Mouse (Mus musculus): ENCODE measurements around the gene Ndrg3. TPM values are rescaled to one million over a fixed set of nuclear protein-coding genes. Genes with fewer than 3 reads are reported as not detected.
"Not testable (repeated sequence)": the region's sequence is repeated elsewhere in the genome, so short reads cannot be mapped to it uniquely, and the experiment has no call there.

The Ndrg3 gene
- total RNA-seq, 2 experiments from 2014 or later = 457 to 473 TPM

- DNase-seq (ENCODE audit: extremely low spot score in 1 of 2, low spot score in 2 of 2) = no peak
- Histone ChIP-seq H3K4me3 (no peak overlapping the region), H3K27ac (peak overlapping the region; percentile 29; the same call in 1 of the 2 replicates)
- intact Hi-C loops (cut with DNase I) = no loop called here
- TF ChIP-seq CTCF (IDR thresholded peaks at IDR 0.05) = no peak
Observed at GRCm38 (mm10) chr2:156958496-156959252, 33.2 kb downstream of the Ndrg3 start.

- DNase-seq (ENCODE audit: extremely low spot score in 1 of 2, low spot score in 2 of 2) = no peak
- no peak for TF ChIP-seq CTCF (IDR thresholded peaks at IDR 0.05)
- Histone ChIP-seq H3K27ac (no peak overlapping the region; the same call in 1 of the 2 replicates), H3K4me3 (no peak overlapping the region)
- intact Hi-C loops (cut with DNase I) = no loop called here
Observed at GRCm38 (mm10) chr2:156957035-156957434, 34.8 kb downstream of the Ndrg3 start.

- no peak for DNase-seq (ENCODE audit: extremely low spot score in 1 of 2, low spot score in 2 of 2)
- intact Hi-C loops (cut with DNase I) = no loop called here
- no peak for TF ChIP-seq CTCF (IDR thresholded peaks at IDR 0.05)
- no peak overlapping the region; the same call in 1 of the 2 replicates for H3K27ac ChIP-seq
- no peak overlapping the region for H3K4me3 ChIP-seq
Observed at GRCm38 (mm10) chr2:156956306-156956705, 35.5 kb downstream of the Ndrg3 start.

GRCm38 (mm10) chr2:156954463-156954862 is 37.4 kb downstream of the Ndrg3 start:
- no peak for DNase-seq (ENCODE audit: extremely low spot score in 1 of 2, low spot score in 2 of 2)
- intact Hi-C loops (cut with DNase I) = loop anchor here (2.0 kb wide), 1 partner anchor 18 kb away; no protein-coding TSS in a partner anchor
- Histone ChIP-seq H3K4me3 (no peak overlapping the region), H3K27ac (peak overlapping the region; percentile 40; the same call in 1 of the 2 replicates)
- no peak for TF ChIP-seq CTCF (IDR thresholded peaks at IDR 0.05)

- no peak for DNase-seq (ENCODE audit: extremely low spot score in 1 of 2, low spot score in 2 of 2)
- Histone ChIP-seq H3K27ac (peak overlapping the region; percentile 64), H3K4me3 (no peak overlapping the region)
- TF ChIP-seq CTCF (IDR thresholded peaks at IDR 0.05) = no peak
- intact Hi-C loops (cut with DNase I) = no loop called here
Observed at GRCm38 (mm10) chr2:156951301-156952094, 40.4 kb downstream of the Ndrg3 start.

GRCm38 (mm10) chr2:156950816-156951215 is 41.0 kb downstream of the Ndrg3 start:
- TF ChIP-seq CTCF (IDR thresholded peaks at IDR 0.05) = no peak
- intact Hi-C loops (cut with DNase I) = no loop called here
- peak overlapping the region; percentile 64; the same call in 1 of the 2 replicates for H3K27ac ChIP-seq
- no peak overlapping the region for H3K4me3 ChIP-seq
- DNase-seq (ENCODE audit: extremely low spot score in 1 of 2, low spot score in 2 of 2) = no peak

- not testable (repeated sequence) for H3K4me3 ChIP-seq; DNase-seq (ENCODE audit: extremely low spot score in 1 of 2, low spot score in 2 of 2)
- intact Hi-C loops (cut with DNase I) = loop anchor here (2.0 kb wide), 2 partner anchors 33 to 49 kb away; no protein-coding TSS in a partner anchor
- peak overlapping the region; percentile 82 for H3K27ac ChIP-seq
Observed at GRCm38 (mm10) chr2:156941523-156941922, 50.3 kb downstream of the Ndrg3 start.

- not testable (repeated sequence) for DNase-seq (ENCODE audit: extremely low spot score in 1 of 2, low spot score in 2 of 2); H3K4me3 ChIP-seq
- H3K27ac ChIP-seq = peak overlapping the region; percentile 62
- intact Hi-C loops (cut with DNase I) = loop anchor here (2.0 kb wide), 2 partner anchors 31 to 51 kb away; no protein-coding TSS in a partner anchor
Observed at GRCm38 (mm10) chr2:156939926-156940325, 51.9 kb downstream of the Ndrg3 start.

- intact Hi-C loops (cut with DNase I) = loop anchor here (1.0 kb wide), 1 partner anchor 36 kb away; no protein-coding TSS in a partner anchor
- no peak for TF ChIP-seq CTCF (IDR thresholded peaks at IDR 0.05)
- no peak overlapping the region for H3K4me3 ChIP-seq
- peak; percentile 40 to 50 for DNase-seq (ENCODE audit: extremely low spot score in 1 of 2, low spot score in 2 of 2)
- peak overlapping the region; percentile 83 for H3K27ac ChIP-seq
Observed at GRCm38 (mm10) chr2:156937795-156938194, 54.1 kb downstream of the Ndrg3 start.

GRCm38 (mm10) chr2:156935005-156935404 is 56.9 kb downstream of the Ndrg3 start:
- H3K27ac ChIP-seq = no peak overlapping the region
- H3K4me3 ChIP-seq = no peak overlapping the region
- DNase-seq (ENCODE audit: extremely low spot score in 1 of 2, low spot score in 2 of 2) = no peak
- intact Hi-C loops (cut with DNase I) = no loop called here
- TF ChIP-seq CTCF (IDR thresholded peaks at IDR 0.05) = no peak

GRCm38 (mm10) chr2:156933426-156933825 is 58.4 kb downstream of the Ndrg3 start:
- no peak overlapping the region for H3K27ac ChIP-seq
- no peak overlapping the region for H3K4me3 ChIP-seq
- no peak for DNase-seq (ENCODE audit: extremely low spot score in 1 of 2, low spot score in 2 of 2)
- no peak for TF ChIP-seq CTCF (IDR thresholded peaks at IDR 0.05)
- intact Hi-C loops (cut with DNase I) = no loop called here

GRCm38 (mm10) chr2:156931421-156931820 is 60.4 kb downstream of the Ndrg3 start:
- TF ChIP-seq CTCF (IDR thresholded peaks at IDR 0.05) = no peak
- no peak overlapping the region for H3K27ac ChIP-seq
- no peak overlapping the region for H3K4me3 ChIP-seq
- DNase-seq (ENCODE audit: extremely low spot score in 1 of 2, low spot score in 2 of 2) = no peak
- intact Hi-C loops (cut with DNase I) = no loop called here

Data from left cerebral cortex, adult 2 months (tissue).